Mouse (Mus musculus) kidney, adult 11 months (tissue): ENCODE results near the gene Rnase4.

Source experiments
- DNase-seq: peaks from one replicate; pipeline ENCODE4 v3.0.0; 2022

The Rnase4 gene

GRCm38 (mm10) chr14:51088970-51089673, 1.8 kb upstream of the Rnase4 start:
- peak; percentile 97 for DNase-seq

- DNase-seq, result no peak
These were observed 1.2 kb upstream of the Rnase4 start for GRCm38 (mm10) chr14:51089674-51090076.

- DNase-seq, result peak; percentile 77
These were observed 648 bp upstream of the Rnase4 start for GRCm38 (mm10) chr14:51090077-51090781.

- DNase-seq, result no peak
These were observed 1.3 kb downstream of the Rnase4 start for GRCm38 (mm10) chr14:51092073-51092620.

GRCm38 (mm10) chr14:51093496-51093895, 2.6 kb downstream of the Rnase4 start:
- no peak for DNase-seq

DNA sequence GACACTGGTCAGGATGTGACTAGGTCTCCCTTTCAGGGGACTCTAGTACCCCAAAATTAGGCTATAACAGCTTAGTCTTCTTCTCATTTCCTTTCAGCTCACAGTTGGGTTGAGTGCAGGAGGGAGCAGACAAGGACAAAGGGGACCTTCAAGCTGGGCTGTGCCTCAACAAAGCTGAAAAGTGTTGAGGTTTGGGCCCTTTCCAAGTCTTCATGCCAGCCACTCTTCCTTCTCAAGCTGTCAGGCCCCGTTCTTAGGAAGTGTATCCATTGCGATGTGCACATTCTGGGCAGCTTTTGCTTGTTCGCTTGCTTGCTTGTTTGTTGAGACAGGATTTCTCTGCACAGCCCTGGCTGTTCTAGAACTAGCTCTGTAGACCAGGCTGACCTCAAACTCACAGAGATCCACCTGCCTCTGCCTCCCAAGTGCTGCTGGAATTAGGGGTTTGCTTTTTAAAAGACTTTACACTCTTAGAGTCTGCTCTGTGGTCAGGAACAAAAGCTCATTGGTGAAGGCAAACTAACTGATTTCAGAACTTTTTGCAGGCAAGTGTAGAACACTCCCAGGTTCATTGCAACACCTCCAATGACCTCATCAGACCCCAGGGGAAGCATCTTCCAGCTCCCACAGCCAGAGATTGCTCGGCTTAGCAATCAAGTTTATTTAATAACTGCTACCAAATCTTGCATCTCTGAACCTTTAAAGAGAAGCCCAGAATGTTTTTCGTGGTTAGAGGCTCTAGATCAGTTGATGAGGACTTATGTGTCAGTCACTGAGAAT, 3.4 kb downstream of the Rnase4 start:
- no peak for DNase-seq

GRCm38 (mm10) chr14:51094921-51095320, 4.0 kb downstream of the Rnase4 start:
- no peak for DNase-seq

- peak; percentile 47 for DNase-seq
These were observed 5.1 kb downstream of the Rnase4 start for GRCm38 (mm10) chr14:51095736-51096524.

DNA sequence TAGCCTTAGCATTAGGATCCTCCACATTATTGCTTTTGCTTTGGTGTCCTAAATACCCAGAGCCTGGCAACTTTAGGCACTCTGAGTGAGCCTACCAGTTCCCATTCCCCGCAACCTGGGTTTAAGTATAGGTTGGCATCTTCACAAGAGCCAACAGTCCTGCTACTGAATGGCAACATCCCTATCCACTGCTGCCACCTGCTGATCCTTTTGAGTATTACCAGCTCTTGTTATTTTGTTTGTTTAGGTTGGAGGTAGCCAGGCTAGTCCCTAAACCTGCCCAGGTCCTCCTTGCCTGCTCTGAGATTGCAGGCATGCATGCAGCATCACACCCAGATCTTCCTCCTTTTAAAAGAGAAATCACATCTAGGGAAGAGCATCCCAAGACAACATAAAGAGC, 7.4 kb downstream of the Rnase4 start:
- peak; percentile 74 for DNase-seq

DNA sequence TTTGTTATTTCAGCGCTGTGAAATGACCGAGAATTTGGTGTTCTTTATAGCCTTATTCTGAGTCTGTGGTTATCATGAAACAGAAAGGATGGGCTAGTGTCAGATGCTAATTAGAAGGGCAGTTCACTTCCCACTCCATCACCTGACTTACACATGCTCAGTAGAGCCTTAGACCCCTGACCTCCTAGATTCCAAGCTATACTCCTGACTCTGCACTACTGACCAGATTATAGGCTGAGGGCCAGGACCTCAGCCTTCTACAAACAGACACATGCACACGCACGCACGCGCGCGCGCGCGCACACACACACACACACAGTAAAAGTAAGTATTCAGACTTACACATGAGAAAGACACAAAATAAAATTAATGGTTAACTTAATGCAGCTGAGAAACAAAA, 8.0 kb downstream of the Rnase4 start:
- DNase-seq, result no peak

DNA sequence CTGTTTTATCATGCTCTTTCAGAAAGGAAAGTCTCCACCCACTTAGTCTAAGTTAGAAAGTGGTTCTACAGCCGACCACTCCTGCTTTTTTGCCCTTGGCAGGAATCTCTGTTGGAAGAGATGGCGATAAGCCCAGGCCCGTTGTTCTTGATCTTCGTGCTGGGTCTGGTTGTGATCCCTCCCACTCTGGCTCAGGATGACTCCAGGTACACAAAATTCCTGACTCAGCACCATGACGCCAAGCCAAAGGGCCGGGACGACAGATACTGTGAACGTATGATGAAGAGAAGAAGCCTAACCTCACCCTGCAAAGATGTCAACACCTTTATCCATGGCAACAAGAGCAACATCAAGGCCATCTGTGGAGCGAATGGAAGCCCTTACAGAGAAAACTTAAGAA, 10.4 kb downstream of the Rnase4 start:
- DNase-seq, result no peak

DNA sequence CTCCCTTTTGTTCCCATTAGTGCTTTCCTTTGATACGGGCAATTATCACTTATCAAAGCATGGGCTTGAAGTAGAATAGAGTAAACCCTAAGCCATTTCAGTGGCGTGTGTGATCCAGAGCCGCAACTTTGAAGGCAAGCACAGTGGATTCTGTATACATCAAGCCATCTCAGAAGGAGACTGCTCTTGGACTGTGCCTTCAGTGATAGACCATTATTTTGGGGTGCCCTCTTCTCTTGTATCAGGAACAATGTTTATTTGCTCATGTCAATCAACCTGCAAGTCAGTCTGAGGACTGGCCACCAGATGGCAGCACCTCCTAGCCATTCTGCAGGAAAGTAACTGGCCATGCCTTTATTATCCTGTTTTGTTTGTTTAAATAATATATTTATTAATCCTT, 12.3 kb downstream of the Rnase4 start:
- peak; percentile 38 for DNase-seq

DNA sequence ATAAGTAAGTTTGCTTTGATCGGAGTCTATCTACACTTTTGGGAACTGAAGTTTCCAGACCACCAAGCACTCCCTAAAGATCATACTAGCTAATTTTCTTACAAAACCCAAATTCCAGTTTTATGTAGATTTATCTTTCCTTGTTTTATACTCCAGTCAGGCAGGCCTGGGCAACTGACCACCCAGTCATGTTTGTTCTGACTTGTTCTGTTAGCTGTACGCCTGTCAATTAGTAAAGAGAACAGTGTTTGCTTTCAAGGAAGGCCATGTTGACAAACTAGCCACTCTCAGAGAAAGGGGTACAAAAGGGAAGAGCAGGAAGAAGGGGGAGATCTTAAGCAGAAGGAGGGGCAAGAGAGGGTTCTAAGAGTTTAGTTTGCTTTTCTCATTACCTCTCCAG, 13.5 kb downstream of the Rnase4 start:
- no peak for DNase-seq

GRCm38 (mm10) chr14:51106449-51106967, 15.6 kb downstream of the Rnase4 start:
- DNase-seq, result no peak

DNA sequence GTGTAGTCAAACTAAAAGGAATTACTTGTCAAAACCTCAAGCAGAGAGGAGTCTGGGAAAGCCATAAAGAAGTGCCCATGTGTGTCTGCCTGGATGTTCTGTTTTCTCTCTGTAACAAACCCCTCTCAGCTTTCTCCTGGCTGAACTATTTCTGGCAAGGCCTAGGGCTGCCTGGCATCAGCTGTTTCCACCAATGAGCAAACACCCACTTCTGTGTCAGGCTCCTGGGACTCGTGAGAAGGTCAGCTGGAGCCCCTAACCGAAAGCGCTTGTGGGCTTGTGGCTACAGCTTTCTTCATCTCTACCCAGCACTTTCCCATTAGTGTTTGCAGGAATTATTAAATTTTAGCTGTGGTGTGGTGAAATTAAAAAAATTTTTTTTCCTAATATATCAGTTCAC, 21.1 kb downstream of the Rnase4 start:
- DNase-seq, result no peak

GRCm38 (mm10) chr14:51113476-51113875, 22.6 kb downstream of the Rnase4 start:
- DNase-seq, result no peak

DNA sequence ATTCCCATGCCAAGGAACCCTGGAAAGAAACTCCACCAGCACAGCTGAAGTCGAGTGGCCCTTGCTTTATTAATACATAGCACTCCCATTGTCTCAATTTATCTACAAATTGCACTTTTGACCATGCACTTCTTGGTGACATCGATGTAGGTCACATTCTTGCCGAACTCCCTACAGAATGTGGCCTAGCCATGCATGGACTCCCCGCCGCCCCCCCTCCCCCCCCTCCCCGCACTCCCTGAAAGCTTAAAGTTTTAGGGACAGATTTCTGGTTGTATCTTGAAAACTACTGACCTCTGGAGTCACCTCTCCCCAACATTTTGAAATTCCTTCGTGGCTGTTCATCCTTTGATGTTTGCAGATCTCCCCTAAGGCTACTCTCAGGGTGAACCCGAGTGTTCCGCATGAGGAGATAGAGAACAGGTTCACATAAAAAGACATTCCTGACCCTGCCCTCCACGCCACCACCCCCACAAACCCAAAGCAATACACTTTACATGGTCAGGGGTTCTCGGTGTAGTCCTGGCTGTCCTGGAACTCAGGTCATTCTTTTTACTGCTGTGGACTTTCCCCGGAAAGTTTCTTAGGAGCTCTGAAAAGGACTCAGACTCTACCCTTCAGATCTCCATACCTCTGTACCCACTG, 23.2 kb downstream of the Rnase4 start, which contains the start of gene Eddm3b:
Gene Eddm3b, plus strand, starts transcription at position 511 of the 645 bp plus-strand sequence.
- peak; percentile 26 for DNase-seq

GRCm38 (mm10) chr14:51125684-51126083, 34.8 kb downstream of the Rnase4 start:
- DNase-seq, result no peak

DNA sequence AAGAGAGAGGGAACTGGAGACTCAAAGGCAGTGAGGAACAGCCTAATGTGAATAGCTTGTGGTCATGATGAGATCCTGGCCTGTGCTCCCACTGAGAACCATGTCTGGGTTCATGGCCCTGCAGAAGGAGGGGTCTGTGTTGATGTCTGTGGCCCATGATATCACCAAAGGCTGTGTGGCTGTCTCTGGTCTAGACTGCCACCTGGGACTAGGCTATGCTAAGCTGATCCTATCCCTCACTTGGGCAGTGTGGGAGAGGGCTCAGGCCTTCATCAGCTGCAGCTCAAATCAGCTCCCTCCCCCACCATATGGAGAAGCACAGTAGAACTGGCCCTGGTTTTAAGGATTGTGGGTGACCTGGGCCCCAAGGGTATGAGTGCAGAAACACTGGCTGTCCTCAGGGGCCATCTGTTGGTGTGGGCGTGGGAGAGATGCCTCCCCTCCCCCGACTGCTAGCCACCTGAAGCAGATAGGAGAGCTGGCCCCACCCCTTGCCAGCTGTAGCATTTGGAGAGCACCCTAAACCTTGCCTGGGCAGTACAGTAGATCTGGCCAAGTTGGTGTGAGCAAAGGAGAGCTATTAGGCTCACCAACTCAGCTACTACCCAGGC, 36.9 kb downstream of the Rnase4 start:
- DNase-seq, result no peak

GRCm38 (mm10) chr14:51128775-51129623, 38.1 kb downstream of the Rnase4 start:
- DNase-seq, result no peak
